Mouse (Mus musculus) cerebellum, adult 18-20 months (tissue): ENCODE data around the gene Copz1.

Experiments used
- DNase-seq, 2 experiments: peaks; one replicate each; pipeline ENCODE4 v3.0.0; 2021

Gene Copz1

DNA sequence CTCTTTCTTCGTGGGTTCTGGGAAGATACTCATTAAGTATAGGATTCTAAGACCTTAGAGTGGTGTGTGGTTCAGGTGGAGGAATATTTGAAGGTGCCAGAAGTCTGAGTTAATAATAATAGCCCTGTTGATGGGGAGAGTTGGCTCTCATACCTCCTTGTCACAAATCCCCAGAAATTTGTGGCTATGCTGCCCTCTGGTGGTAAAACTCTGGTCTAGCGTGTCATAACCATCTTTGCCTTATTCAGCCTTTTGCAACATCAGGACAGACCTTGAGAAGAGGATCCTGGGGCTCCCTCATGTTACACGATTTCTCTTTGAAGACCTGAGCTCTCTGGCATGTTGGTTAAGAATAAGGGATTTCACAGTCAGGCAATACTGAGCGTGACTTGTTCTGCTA, 69.9 kb downstream of the Copz1 start:
- DNase-seq = peak; percentile 73 to 76

DNA sequence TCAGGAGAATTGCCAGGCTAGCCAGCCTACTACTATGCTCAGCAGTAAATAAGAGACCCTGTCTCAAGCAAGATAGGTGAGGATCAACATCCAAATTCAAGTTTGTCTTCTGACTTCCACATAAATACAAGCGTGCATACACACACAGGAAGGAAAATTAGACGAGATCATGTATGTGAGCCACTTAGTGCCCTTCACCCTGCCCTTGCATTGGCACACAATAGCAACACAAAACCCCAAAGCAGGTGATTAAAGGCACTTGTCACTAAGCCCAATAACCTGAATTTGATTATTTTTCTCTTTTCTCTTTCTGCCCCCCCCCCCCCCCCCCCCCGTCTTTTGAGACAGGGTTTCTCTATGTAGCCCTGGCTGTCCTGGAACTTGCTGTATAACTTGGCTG, 70.5 kb downstream of the Copz1 start:
- no peak for DNase-seq

DNA sequence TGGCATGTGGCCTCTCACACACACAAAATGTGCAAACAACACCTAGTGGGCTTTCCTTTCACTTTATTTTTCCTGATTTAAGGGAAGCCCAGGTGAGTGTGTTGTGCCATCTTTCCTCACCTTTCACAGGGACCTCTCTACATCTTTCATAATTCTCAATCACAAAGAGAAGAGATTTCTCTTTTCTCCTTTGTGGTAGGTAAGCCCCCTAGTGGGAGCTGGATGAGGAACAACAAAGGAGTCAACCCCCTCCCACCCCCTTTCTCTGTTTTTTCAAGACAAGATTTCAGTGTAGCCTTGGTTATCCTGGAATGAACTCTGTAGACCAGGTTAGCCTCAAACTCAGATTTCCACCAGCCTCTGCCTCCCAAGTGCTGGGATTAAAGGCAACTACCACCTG, 71.0 kb downstream of the Copz1 start:
- no peak for DNase-seq

DNA sequence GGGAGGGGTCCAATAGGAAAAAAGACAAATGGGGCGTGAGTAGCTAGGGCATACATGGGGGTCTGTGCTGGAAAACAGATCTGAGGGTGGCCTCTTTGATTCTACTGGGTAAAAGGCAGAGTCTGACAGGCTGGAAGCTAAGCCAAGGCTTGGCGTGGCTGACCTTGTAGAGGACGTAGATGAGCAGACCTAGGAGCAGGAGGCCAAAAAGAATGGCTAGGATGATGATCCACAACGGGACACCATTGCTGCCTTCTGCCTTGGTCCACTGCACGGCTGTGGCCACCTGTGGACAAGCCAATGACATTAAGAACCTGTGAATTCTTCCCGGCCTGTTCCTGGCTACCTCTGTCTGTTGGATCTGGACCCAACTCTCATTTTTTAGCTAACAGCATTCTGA, 73.3 kb downstream of the Copz1 start:
- DNase-seq = no peak

DNA sequence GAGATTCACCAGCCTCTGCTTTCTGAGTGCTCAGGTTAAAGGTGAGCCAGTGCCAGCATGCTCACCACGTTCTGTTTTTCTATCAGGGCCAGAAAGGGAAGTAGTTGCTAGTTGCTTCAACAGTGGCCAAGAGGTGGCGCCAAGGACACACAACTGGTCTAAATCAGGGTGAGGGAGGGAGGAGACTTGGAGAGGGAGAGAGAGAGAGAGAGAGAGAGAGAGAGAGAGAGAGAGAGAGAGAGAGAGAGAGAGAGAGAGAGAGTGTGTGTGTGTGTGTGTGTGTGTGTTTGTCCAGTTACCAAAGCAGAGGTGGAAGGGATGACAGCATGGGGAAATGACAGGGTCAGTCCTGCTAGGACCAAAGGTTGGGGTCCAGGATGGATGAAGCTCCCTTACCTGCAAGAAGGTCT, 74.8 kb downstream of the Copz1 start:
- DNase-seq = peak; percentile 61 to 63
